Mouse (Mus musculus) lung, embryonic 16.5 days (tissue): ENCODE data around the gene Thpo. TPM values are rescaled to one million over a fixed set of nuclear protein-coding genes. Genes with fewer than 3 reads are reported as not detected.
A peak's percentile ranks its signal among the peaks of the same experiment; 100 is the strongest.

ENCODE experiments used
- ATAC-seq: fragments of 200-750 bp; cut with Nextera tagmentation; 2 replicates; pipeline ENCODE4 v1.8.0; 2017; ENCODE audit warnings: low read depth, mild to moderate bottlenecking, moderate library complexity
- H3K27ac ChIP-seq: fragments of 300-500 bp; sonication (generic); 2 replicates; pipeline ENCODE4 v1.5.1; 2014; ENCODE audit warnings: mild to moderate bottlenecking, control low read depth, low read length
- H3K27me3 ChIP-seq: fragments of 300-500 bp; sonication (generic); 2 replicates; pipeline ENCODE4 v1.6.1; 2014; ENCODE audit warnings: low read depth, low read length, mixed read lengths; ENCODE audit not compliant: control insufficient read depth, insufficient read depth
- H3K36me3 ChIP-seq: fragments of 300-500 bp; sonication (generic); 2 replicates; pipeline ENCODE4 v1.6.1; 2014; ENCODE audit warnings: low read length; ENCODE audit not compliant: control insufficient read depth, insufficient read depth
- H3K4me1 ChIP-seq: fragments of 300-500 bp; sonication (generic); replicated peaks from 2 replicates; pipeline ENCODE4 v1.6.1; 2014; ENCODE audit warnings: low read length, mixed read lengths; ENCODE audit not compliant: control insufficient read depth, insufficient read depth
- H3K4me2 ChIP-seq: fragments of 300-500 bp; sonication (generic); 2 replicates; pipeline ENCODE4 v1.6.1; 2014; ENCODE audit warnings: low read depth, low read length, control low read depth
- H3K4me3 ChIP-seq: fragments of 300-500 bp; sonication (generic); 2 replicates; pipeline ENCODE4 v1.5.1; 2014; ENCODE audit warnings: mild to moderate bottlenecking, low read length, control low read depth
- H3K9ac ChIP-seq: fragments of 300-500 bp; sonication (generic); 2 replicates; pipeline ENCODE4 v1.6.1; 2014; ENCODE audit warnings: low read length, control low read depth
- H3K9me3 ChIP-seq: fragments of 300-500 bp; sonication (generic); 2 replicates; pipeline ENCODE4 v1.6.1; 2016; ENCODE audit warnings: low read length; ENCODE audit not compliant: control insufficient read depth
- WGBS: fragments of 180-500 bp; shearing (Covaris S2); extraction: QIAGEN DNeasy Blood & Tissue Kit; methylation state at CpG from one replicate; pipeline ENCODE4 v1.1.7; 2014; 5-methylcytosine and 5-hydroxymethylcytosine counted together
- polyA plus RNA-seq: library from polyadenylated mRNA; unstranded; fragments of >200 nt; fragmentation: Nextera tagmentation; extraction: Ambion mirVana; gene quantifications from 2 replicates; pipeline ENCODE4 v1.2.1, GENCODE M21; 2015

Gene Thpo
- polyA plus RNA-seq, 1 experiment from 2014 or later: 0.99 TPM

GRCm38 (mm10) chr16:20717181-20717977, 16.9 kb downstream of the Thpo start, which contains the start of the genes Polr2h and Clcn2:
Polr2h (plus strand) TSS chr16:20717665.
Clcn2 (minus strand) TSS chr16:20717746.
- peak within 1 kb of the TSS; percentile 70 for H3K4me3 ChIP-seq
- ATAC-seq: peak; percentile 87
- H3K9me3 ChIP-seq: no peaks in the 10 kb centered on the region
- H3K4me2 ChIP-seq: peak within 1 kb of the TSS; percentile 96
- H3K27ac ChIP-seq: peak within 1 kb of the TSS; percentile 92
- under 1% methylated on average over 62 of the region's 62 CpGs for WGBS
- peak within 1 kb of the TSS; percentile 78 for H3K9ac ChIP-seq
- peaks cover 20% of the 10 kb centered on the region for H3K4me1 ChIP-seq
- peaks cover 7% of the 10 kb centered on the region for H3K36me3 ChIP-seq
- H3K27me3 ChIP-seq: no peaks in the 10 kb centered on the region

GRCm38 (mm10) chr16:20716841-20717180, 17.5 kb downstream of the Thpo start:
- peaks cover 20% of the 10 kb centered on the region for H3K4me1 ChIP-seq
- H3K27ac ChIP-seq: peak overlapping the region; percentile 92
- peak overlapping the region; percentile 78 for H3K9ac ChIP-seq
- no peak for ATAC-seq
- no peaks in the 10 kb centered on the region for H3K9me3 ChIP-seq
- WGBS: 2% methylated on average over 8 of the region's 8 CpGs
- peaks cover 5% of the 10 kb centered on the region for H3K36me3 ChIP-seq
- H3K4me2 ChIP-seq: peak overlapping the region; percentile 96
- no peaks in the 10 kb centered on the region for H3K27me3 ChIP-seq
- H3K4me3 ChIP-seq: peak overlapping the region; percentile 70

GRCm38 (mm10) chr16:20715976-20716840, 18.1 kb downstream of the Thpo start:
- peak; percentile 85 for ATAC-seq
- H3K36me3 ChIP-seq: peaks cover 2% of the 10 kb centered on the region

GRCm38 (mm10) chr16:20715566-20715965, 18.7 kb downstream of the Thpo start:
- H3K27ac ChIP-seq: peak overlapping the region; percentile 92; the same call in 1 of the 2 replicates
- WGBS: 3% methylated on average over 12 of the region's 12 CpGs
- ATAC-seq: no peak

More at GRCm38 (mm10) chr16:20715976-20716840, 18.1 kb downstream of the Thpo start:
- Histone ChIP-seq H3K4me2 (peak overlapping the region; percentile 96), H3K4me3 (peak overlapping the region; percentile 70), H3K9me3 (no peaks in the 10 kb centered on the region), H3K4me1 (peaks cover 20% of the 10 kb centered on the region), H3K27ac (peak overlapping the region; percentile 92), H3K9ac (peak overlapping the region; percentile 78), H3K27me3 (no peaks in the 10 kb centered on the region)
- under 1% methylated on average over 64 of the region's 68 CpGs for WGBS

GRCm38 (mm10) chr16:20715161-20715560, 19.1 kb downstream of the Thpo start:
- peak overlapping the region; percentile 78 for H3K9ac ChIP-seq
- peaks cover 3% of the 10 kb centered on the region for H3K36me3 ChIP-seq
- WGBS: 51% methylated on average over 2 of the region's 2 CpGs
- peak overlapping the region; percentile 96 for H3K4me2 ChIP-seq
- no peaks in the 10 kb centered on the region for H3K27me3 ChIP-seq
- H3K4me3 ChIP-seq: peak overlapping the region; percentile 70
- H3K27ac ChIP-seq: no peak overlapping the region
- no peak for ATAC-seq
- peaks cover 20% of the 10 kb centered on the region for H3K4me1 ChIP-seq
- H3K9me3 ChIP-seq: no peaks in the 10 kb centered on the region

More at GRCm38 (mm10) chr16:20715566-20715965, 18.7 kb downstream of the Thpo start:
- no peaks in the 10 kb centered on the region for H3K9me3 ChIP-seq
- peak overlapping the region; percentile 96 for H3K4me2 ChIP-seq
- no peaks in the 10 kb centered on the region for H3K27me3 ChIP-seq
- peaks cover 2% of the 10 kb centered on the region for H3K36me3 ChIP-seq
- peaks cover 20% of the 10 kb centered on the region for H3K4me1 ChIP-seq
- H3K9ac ChIP-seq: peak overlapping the region; percentile 78
- H3K4me3 ChIP-seq: peak overlapping the region; percentile 70

- WGBS: 44% methylated on average over 11 of the region's 11 CpGs
- peak overlapping the region; percentile 16 for H3K4me2 ChIP-seq
- H3K9ac ChIP-seq: no peak overlapping the region
- no peak for ATAC-seq
- peaks cover 20% of the 10 kb centered on the region for H3K4me1 ChIP-seq
- H3K27me3 ChIP-seq: no peaks in the 10 kb centered on the region
- no peak overlapping the region for H3K4me3 ChIP-seq
- peaks cover 2% of the 10 kb centered on the region for H3K36me3 ChIP-seq
- H3K9me3 ChIP-seq: no peaks in the 10 kb centered on the region
- no peak overlapping the region for H3K27ac ChIP-seq
These were observed 19.8 kb downstream of the Thpo start for GRCm38 (mm10) chr16:20714307-20715080.

- H3K27me3 ChIP-seq: no peaks in the 10 kb centered on the region
- peaks cover 15% of the 10 kb centered on the region for H3K4me1 ChIP-seq
- H3K36me3 ChIP-seq: peaks cover 2% of the 10 kb centered on the region
- no peak overlapping the region for H3K9ac ChIP-seq
- no peak for ATAC-seq
- WGBS: 77% methylated on average over 7 of the region's 7 CpGs
- no peak overlapping the region for H3K4me2 ChIP-seq
- no peaks in the 10 kb centered on the region for H3K9me3 ChIP-seq
- H3K4me3 ChIP-seq: no peak overlapping the region
- H3K27ac ChIP-seq: no peak overlapping the region
These were observed 21.4 kb downstream of the Thpo start for GRCm38 (mm10) chr16:20712889-20713288.

- no peaks in the 10 kb centered on the region for H3K27me3 ChIP-seq
- no peak overlapping the region for H3K4me3 ChIP-seq
- 84% methylated on average over 9 of the region's 9 CpGs for WGBS
- no peaks in the 10 kb centered on the region for H3K9me3 ChIP-seq
- peaks cover 15% of the 10 kb centered on the region for H3K4me1 ChIP-seq
- no peak for ATAC-seq
- H3K4me2 ChIP-seq: no peak overlapping the region
- H3K27ac ChIP-seq: no peak overlapping the region
- no peak overlapping the region for H3K9ac ChIP-seq
- peaks cover 2% of the 10 kb centered on the region for H3K36me3 ChIP-seq
These were observed 22.1 kb downstream of the Thpo start for GRCm38 (mm10) chr16:20712190-20712589.
